Mouse (Mus musculus): Measurements from ENCODE around the gene Vps16.

Vps16 gene

GRCm38 (mm10) chr2:130423397-130424125 is 578 bp upstream of the Vps16 start:
- DNase-seq, result peak; percentile 83

- DNase-seq, result no peak
These were observed 973 bp downstream of the Vps16 start for GRCm38 (mm10) chr2:130425112-130425511.

- no peak for DNase-seq
These were observed 5.7 kb downstream of the Vps16 start for GRCm38 (mm10) chr2:130429851-130430250.

- DNase-seq, result no peak
These were observed 6.3 kb downstream of the Vps16 start for GRCm38 (mm10) chr2:130430484-130430883.

GRCm38 (mm10) chr2:130432157-130432556 is 8.0 kb downstream of the Vps16 start:
- no peak for DNase-seq

- DNase-seq, result peak; percentile 45
These were observed 9.0 kb downstream of the Vps16 start for GRCm38 (mm10) chr2:130433152-130433551.

GRCm38 (mm10) chr2:130436769-130437168 is 12.6 kb downstream of the Vps16 start:
- DNase-seq, result no peak

- no peak for DNase-seq
These were observed 14.7 kb downstream of the Vps16 start for GRCm38 (mm10) chr2:130438861-130439260.

GRCm38 (mm10) chr2:130439840-130440480 is 15.8 kb downstream of the Vps16 start:
- DNase-seq, result no peak

- DNase-seq, result no peak
These were observed 18.0 kb downstream of the Vps16 start for GRCm38 (mm10) chr2:130442162-130442561.

- DNase-seq, result no peak
These were observed 24.3 kb downstream of the Vps16 start for GRCm38 (mm10) chr2:130448449-130448848.

- DNase-seq, result no peak
These were observed 25.1 kb downstream of the Vps16 start for GRCm38 (mm10) chr2:130449021-130449793.

GRCm38 (mm10) chr2:130449794-130450433 is 25.8 kb downstream of the Vps16 start, which contains the start of gene Ptpra:
Ptpra (plus strand) TSS chr2:130450278.
- peak; percentile 91 for DNase-seq

GRCm38 (mm10) chr2:130450434-130450796 is 26.3 kb downstream of the Vps16 start:
- DNase-seq, result peak; percentile 73

- DNase-seq, result no peak
These were observed 27.1 kb downstream of the Vps16 start for GRCm38 (mm10) chr2:130451086-130451726.

GRCm38 (mm10) chr2:130451727-130452090 is 27.6 kb downstream of the Vps16 start:
- no peak for DNase-seq

GRCm38 (mm10) chr2:130452266-130452665 is 28.1 kb downstream of the Vps16 start:
- no peak for DNase-seq

- no peak for DNase-seq
These were observed 29.3 kb downstream of the Vps16 start for GRCm38 (mm10) chr2:130453421-130453820.

GRCm38 (mm10) chr2:130454748-130455370 is 30.7 kb downstream of the Vps16 start:
- DNase-seq, result peak; percentile 23

GRCm38 (mm10) chr2:130457871-130458270 is 33.7 kb downstream of the Vps16 start:
- no peak for DNase-seq

- DNase-seq, result no peak
These were observed 35.4 kb downstream of the Vps16 start for GRCm38 (mm10) chr2:130459576-130459975.

All from right cerebral cortex, postnatal 14 days (tissue).